Mouse (Mus musculus): ENCODE data around the gene Dop1b. TPM values are rescaled to one million over a fixed set of nuclear protein-coding genes. Genes with fewer than 3 reads are reported as not detected.
A peak's percentile ranks its signal among the peaks of the same experiment; 100 is the strongest.

Gene Dop1b
- polyA plus RNA-seq, 1 experiment from 2014 or later = 21.6 TPM

- no peaks in the 10 kb centered on the region for H3K36me3 ChIP-seq (ENCODE audit: control insufficient read depth, insufficient read depth, low read length)
- no peak overlapping the region for H3K9ac ChIP-seq (ENCODE audit: low read depth, low read length)
- no peak overlapping the region for H3K4me2 ChIP-seq (replicated peaks; ENCODE audit: low read depth, low read length)
- no peak overlapping the region for H3K27ac ChIP-seq (ENCODE audit: low read depth, low read length)
- H3K4me1 ChIP-seq (ENCODE audit: control insufficient read depth, insufficient read depth, low read length) = no peaks in the 10 kb centered on the region
- ATAC-seq (ENCODE audit: low FRiP score, low TSS enrichment) = no peak
- no peaks in the 10 kb centered on the region for H3K9me3 ChIP-seq (ENCODE audit: control insufficient read depth, low read length)
- no peak overlapping the region for H3K4me3 ChIP-seq (ENCODE audit: low read length)
- no peaks in the 10 kb centered on the region for H3K27me3 ChIP-seq (ENCODE audit: control insufficient read depth, insufficient read depth, low read length)
- 84% methylated on average over 5 of the region's 5 CpGs for WGBS
These were observed 44.9 kb downstream of the Dop1b start for GRCm38 (mm10) chr16:93756622-93757021.

- ATAC-seq (ENCODE audit: low FRiP score, low TSS enrichment) = no peak
- Histone ChIP-seq H3K27ac (ENCODE audit: low read depth, low read length) (no peak overlapping the region), H3K36me3 (ENCODE audit: control insufficient read depth, insufficient read depth, low read length) (0 out of 2 replicates have a peak, but pooled peaks cover 6% of the 10 kb centered on the region), H3K4me3 (ENCODE audit: low read length) (no peak overlapping the region), H3K4me1 (ENCODE audit: control insufficient read depth, insufficient read depth, low read length) (no peaks in the 10 kb centered on the region), H3K27me3 (ENCODE audit: control insufficient read depth, insufficient read depth, low read length) (no peaks in the 10 kb centered on the region), H3K9ac (ENCODE audit: low read depth, low read length) (no peak overlapping the region), H3K4me2 (replicated peaks; ENCODE audit: low read depth, low read length) (no peak overlapping the region), H3K9me3 (ENCODE audit: control insufficient read depth, low read length) (no peaks in the 10 kb centered on the region)
- WGBS = 69% methylated on average over 6 of the region's 6 CpGs
These were observed 51.7 kb downstream of the Dop1b start for GRCm38 (mm10) chr16:93763378-93763777.

- H3K9ac ChIP-seq (ENCODE audit: low read depth, low read length) = no peak overlapping the region
- no peak overlapping the region for H3K27ac ChIP-seq (ENCODE audit: low read depth, low read length)
- H3K4me1 ChIP-seq (ENCODE audit: control insufficient read depth, insufficient read depth, low read length) = no peaks in the 10 kb centered on the region
- no peaks in the 10 kb centered on the region for H3K27me3 ChIP-seq (ENCODE audit: control insufficient read depth, insufficient read depth, low read length)
- ATAC-seq (ENCODE audit: low FRiP score, low TSS enrichment) = no peak
- H3K4me3 ChIP-seq (ENCODE audit: low read length) = no peak overlapping the region
- H3K9me3 ChIP-seq (ENCODE audit: control insufficient read depth, low read length) = no peaks in the 10 kb centered on the region
- no peak overlapping the region for H3K4me2 ChIP-seq (replicated peaks; ENCODE audit: low read depth, low read length)
- 57% methylated on average over 4 of the region's 4 CpGs for WGBS
- 0 out of 2 replicates have a peak, but pooled peaks cover 6% of the 10 kb centered on the region for H3K36me3 ChIP-seq (ENCODE audit: control insufficient read depth, insufficient read depth, low read length)
These were observed 52.9 kb downstream of the Dop1b start for GRCm38 (mm10) chr16:93764597-93764996.

GRCm38 (mm10) chr16:93766956-93767355 is 55.3 kb downstream of the Dop1b start:
- 0 out of 2 replicates have a peak, but pooled peaks cover 6% of the 10 kb centered on the region for H3K36me3 ChIP-seq (ENCODE audit: control insufficient read depth, insufficient read depth, low read length)
- H3K27ac ChIP-seq (ENCODE audit: low read depth, low read length) = no peak overlapping the region
- H3K9me3 ChIP-seq (ENCODE audit: control insufficient read depth, low read length) = no peaks in the 10 kb centered on the region
- no peak overlapping the region for H3K4me2 ChIP-seq (replicated peaks; ENCODE audit: low read depth, low read length)
- H3K4me1 ChIP-seq (ENCODE audit: control insufficient read depth, insufficient read depth, low read length) = 0 out of 2 replicates have a peak, but pooled peaks cover 4% of the 10 kb centered on the region
- no peaks in the 10 kb centered on the region for H3K27me3 ChIP-seq (ENCODE audit: control insufficient read depth, insufficient read depth, low read length)
- peak; percentile 24; the same call in 1 of the 2 replicates for ATAC-seq (ENCODE audit: low FRiP score, low TSS enrichment)
- 51% methylated on average over 4 of the region's 4 CpGs for WGBS
- H3K4me3 ChIP-seq (ENCODE audit: low read length) = no peak overlapping the region
- H3K9ac ChIP-seq (ENCODE audit: low read depth, low read length) = no peak overlapping the region

- Histone ChIP-seq H3K9me3 (ENCODE audit: control insufficient read depth, low read length) (no peaks in the 10 kb centered on the region), H3K4me3 (ENCODE audit: low read length) (no peak overlapping the region), H3K27me3 (ENCODE audit: control insufficient read depth, insufficient read depth, low read length) (no peaks in the 10 kb centered on the region), H3K27ac (ENCODE audit: low read depth, low read length) (no peak overlapping the region), H3K4me2 (replicated peaks; ENCODE audit: low read depth, low read length) (no peak overlapping the region), H3K4me1 (ENCODE audit: control insufficient read depth, insufficient read depth, low read length) (0 out of 2 replicates have a peak, but pooled peaks cover 4% of the 10 kb centered on the region), H3K9ac (ENCODE audit: low read depth, low read length) (no peak overlapping the region), H3K36me3 (ENCODE audit: control insufficient read depth, insufficient read depth, low read length) (0 out of 2 replicates have a peak, but pooled peaks cover 4% of the 10 kb centered on the region)
- 73% methylated on average over 6 of the region's 6 CpGs for WGBS
- ATAC-seq (ENCODE audit: low FRiP score, low TSS enrichment) = no peak
These were observed 55.8 kb downstream of the Dop1b start for GRCm38 (mm10) chr16:93767548-93767947.

GRCm38 (mm10) chr16:93769621-93770020 is 57.9 kb downstream of the Dop1b start:
- no peaks in the 10 kb centered on the region for H3K36me3 ChIP-seq (ENCODE audit: control insufficient read depth, insufficient read depth, low read length)
- no peak overlapping the region for H3K9ac ChIP-seq (ENCODE audit: low read depth, low read length)
- no peaks in the 10 kb centered on the region for H3K9me3 ChIP-seq (ENCODE audit: control insufficient read depth, low read length)
- H3K27me3 ChIP-seq (ENCODE audit: control insufficient read depth, insufficient read depth, low read length) = no peaks in the 10 kb centered on the region
- no peak overlapping the region for H3K4me3 ChIP-seq (ENCODE audit: low read length)
- no peak for ATAC-seq (ENCODE audit: low FRiP score, low TSS enrichment)
- 69% methylated on average over 15 of the region's 15 CpGs for WGBS
- H3K4me1 ChIP-seq (ENCODE audit: control insufficient read depth, insufficient read depth, low read length) = 0 out of 2 replicates have a peak, but pooled peaks cover 4% of the 10 kb centered on the region
- H3K4me2 ChIP-seq (replicated peaks; ENCODE audit: low read depth, low read length) = no peak overlapping the region
- no peak overlapping the region for H3K27ac ChIP-seq (ENCODE audit: low read depth, low read length)

- no peak overlapping the region for H3K27ac ChIP-seq (ENCODE audit: low read depth, low read length)
- no peak overlapping the region for H3K9ac ChIP-seq (ENCODE audit: low read depth, low read length)
These were observed 58.7 kb downstream of the Dop1b start for GRCm38 (mm10) chr16:93770271-93770926.

GRCm38 (mm10) chr16:93774658-93775057 is 63.0 kb downstream of the Dop1b start:
- no peak overlapping the region for H3K4me3 ChIP-seq (ENCODE audit: low read length)
- no peaks in the 10 kb centered on the region for H3K36me3 ChIP-seq (ENCODE audit: control insufficient read depth, insufficient read depth, low read length)
- H3K27ac ChIP-seq (ENCODE audit: low read depth, low read length) = no peak overlapping the region
- H3K9me3 ChIP-seq (ENCODE audit: control insufficient read depth, low read length) = no peaks in the 10 kb centered on the region
- no peak overlapping the region for H3K9ac ChIP-seq (ENCODE audit: low read depth, low read length)
- H3K4me1 ChIP-seq (ENCODE audit: control insufficient read depth, insufficient read depth, low read length) = 0 out of 2 replicates have a peak, but pooled peaks cover 4% of the 10 kb centered on the region
- H3K27me3 ChIP-seq (ENCODE audit: control insufficient read depth, insufficient read depth, low read length) = no peaks in the 10 kb centered on the region; the same call in 1 of the 2 replicates
- WGBS = 74% methylated on average over 5 of the region's 5 CpGs
- ATAC-seq (ENCODE audit: low FRiP score, low TSS enrichment) = no peak
- H3K4me2 ChIP-seq (replicated peaks; ENCODE audit: low read depth, low read length) = no peak overlapping the region

More at GRCm38 (mm10) chr16:93770271-93770926, 58.7 kb downstream of the Dop1b start:
- H3K4me1 ChIP-seq (ENCODE audit: control insufficient read depth, insufficient read depth, low read length) = 0 out of 2 replicates have a peak, but pooled peaks cover 4% of the 10 kb centered on the region
- H3K27me3 ChIP-seq (ENCODE audit: control insufficient read depth, insufficient read depth, low read length) = no peaks in the 10 kb centered on the region
- H3K4me3 ChIP-seq (ENCODE audit: low read length) = no peak overlapping the region
- WGBS = 68% methylated on average over 32 of the region's 32 CpGs
- H3K4me2 ChIP-seq (replicated peaks; ENCODE audit: low read depth, low read length) = no peak overlapping the region
- H3K9me3 ChIP-seq (ENCODE audit: control insufficient read depth, low read length) = no peaks in the 10 kb centered on the region
- H3K36me3 ChIP-seq (ENCODE audit: control insufficient read depth, insufficient read depth, low read length) = no peaks in the 10 kb centered on the region
- ATAC-seq (ENCODE audit: low FRiP score, low TSS enrichment) = peak; percentile 58; the same call in 1 of the 2 replicates

- H3K9me3 ChIP-seq (ENCODE audit: control insufficient read depth, low read length) = no peaks in the 10 kb centered on the region
- H3K4me3 ChIP-seq (ENCODE audit: low read length) = no peak overlapping the region
- no peak overlapping the region for H3K9ac ChIP-seq (ENCODE audit: low read depth, low read length)
- WGBS = 59% methylated on average over 5 of the region's 5 CpGs
- H3K4me2 ChIP-seq (replicated peaks; ENCODE audit: low read depth, low read length) = no peak overlapping the region
- no peak overlapping the region for H3K27ac ChIP-seq (ENCODE audit: low read depth, low read length)
- H3K27me3 ChIP-seq (ENCODE audit: control insufficient read depth, insufficient read depth, low read length) = no peaks in the 10 kb centered on the region; the same call in 1 of the 2 replicates
- 0 out of 2 replicates have a peak, but pooled peaks have one; percentile 45 for ATAC-seq (ENCODE audit: low FRiP score, low TSS enrichment)
- H3K4me1 ChIP-seq (ENCODE audit: control insufficient read depth, insufficient read depth, low read length) = no peaks in the 10 kb centered on the region
- H3K36me3 ChIP-seq (ENCODE audit: control insufficient read depth, insufficient read depth, low read length) = no peaks in the 10 kb centered on the region
These were observed 64.8 kb downstream of the Dop1b start for GRCm38 (mm10) chr16:93776468-93776867.
